Mouse (Mus musculus): ENCODE data around the gene Trmt1. TPM values are rescaled to one million over a fixed set of nuclear protein-coding genes. Genes with fewer than 3 reads are reported as not detected.

Gene Trmt1
- total RNA-seq, 2 experiments from 2014 or later = 109 to 113 TPM

- peak; percentile 97 for TF ChIP-seq CTCF (conservative IDR thresholded peaks at IDR 0.05)
- Histone ChIP-seq H3K27ac (peak overlapping the region; percentile 71), H3K4me3 (no peak overlapping the region)
- DNase-seq (ENCODE audit: low spot score in 2 of 2) = peak; percentile 81 to 90
Measured at GRCm38 (mm10) chr8:84708774-84709475, 22.8 kb downstream of the Trmt1 start.

- no peak overlapping the region for H3K4me3 ChIP-seq
- DNase-seq (ENCODE audit: low spot score in 2 of 2) = no peak
- no peak for TF ChIP-seq CTCF (conservative IDR thresholded peaks at IDR 0.05)
- H3K27ac ChIP-seq = peak overlapping the region; percentile 84
Measured at GRCm38 (mm10) chr8:84709931-84710330, 23.8 kb downstream of the Trmt1 start.

GRCm38 (mm10) chr8:84711312-84711711 lies 25.2 kb downstream of the Trmt1 start:
- H3K27ac ChIP-seq = peak overlapping the region; percentile 84
- TF ChIP-seq CTCF (conservative IDR thresholded peaks at IDR 0.05) = no peak
- H3K4me3 ChIP-seq = no peak overlapping the region
- DNase-seq (ENCODE audit: low spot score in 2 of 2) = no peak

- peak in 1 of 2 experiments; percentile 68 for DNase-seq (ENCODE audit: low spot score in 2 of 2)
- Histone ChIP-seq H3K4me3 (no peak overlapping the region), H3K27ac (peak overlapping the region; percentile 84)
- TF ChIP-seq CTCF (conservative IDR thresholded peaks at IDR 0.05) = 0 out of 2 replicates have a peak, but pooled peaks have one; percentile 10
Measured at GRCm38 (mm10) chr8:84711933-84712758, 26.0 kb downstream of the Trmt1 start.

GRCm38 (mm10) chr8:84712759-84713120 lies 26.6 kb downstream of the Trmt1 start:
- DNase-seq (ENCODE audit: low spot score in 2 of 2) = no peak
- TF ChIP-seq CTCF (conservative IDR thresholded peaks at IDR 0.05) = no peak

GRCm38 (mm10) chr8:84713381-84713780 lies 27.3 kb downstream of the Trmt1 start:
- no peak for TF ChIP-seq CTCF (conservative IDR thresholded peaks at IDR 0.05)
- Histone ChIP-seq H3K27ac (peak overlapping the region; percentile 85), H3K4me3 (no peak overlapping the region)
- DNase-seq (ENCODE audit: low spot score in 2 of 2) = no peak

More at GRCm38 (mm10) chr8:84712759-84713120, 26.6 kb downstream of the Trmt1 start:
- peak overlapping the region; percentile 85 for H3K27ac ChIP-seq
- no peak overlapping the region for H3K4me3 ChIP-seq

- Histone ChIP-seq H3K27ac (peak overlapping the region; percentile 85), H3K4me3 (no peak overlapping the region)
- DNase-seq (ENCODE audit: low spot score in 2 of 2) = no peak
- TF ChIP-seq CTCF (conservative IDR thresholded peaks at IDR 0.05) = no peak
Measured at GRCm38 (mm10) chr8:84714161-84714560, 28.1 kb downstream of the Trmt1 start.

GRCm38 (mm10) chr8:84715893-84716468 lies 29.9 kb downstream of the Trmt1 start:
- TF ChIP-seq CTCF (conservative IDR thresholded peaks at IDR 0.05) = no peak
- Histone ChIP-seq H3K4me3 (no peak overlapping the region), H3K27ac (peak overlapping the region; percentile 85)
- DNase-seq (ENCODE audit: low spot score in 2 of 2) = no peak

- Histone ChIP-seq H3K27ac (peak overlapping the region; percentile 32), H3K4me3 (no peak overlapping the region)
- DNase-seq (ENCODE audit: low spot score in 2 of 2) = no peak
- no peak for TF ChIP-seq CTCF (conservative IDR thresholded peaks at IDR 0.05)
Measured at GRCm38 (mm10) chr8:84716790-84717189, 30.7 kb downstream of the Trmt1 start.

- H3K27ac ChIP-seq = peak overlapping the region; percentile 93
- DNase-seq (ENCODE audit: low spot score in 2 of 2) = no peak
- H3K4me3 ChIP-seq = no peak overlapping the region
- TF ChIP-seq CTCF (conservative IDR thresholded peaks at IDR 0.05) = no peak
Measured at GRCm38 (mm10) chr8:84718476-84718875, 32.4 kb downstream of the Trmt1 start.

- no peak for DNase-seq (ENCODE audit: low spot score in 2 of 2)
- no peak overlapping the region for H3K4me3 ChIP-seq
- no peak for TF ChIP-seq CTCF (conservative IDR thresholded peaks at IDR 0.05)
- peak overlapping the region; percentile 93 for H3K27ac ChIP-seq
Measured at GRCm38 (mm10) chr8:84718959-84719690, 33.0 kb downstream of the Trmt1 start.

GRCm38 (mm10) chr8:84722530-84722849 lies 36.4 kb downstream of the Trmt1 start:
- no peak overlapping the region; the same call in 1 of the 2 replicates for H3K4me3 ChIP-seq
- no peak for TF ChIP-seq CTCF (conservative IDR thresholded peaks at IDR 0.05)
- no peak for DNase-seq (ENCODE audit: low spot score in 2 of 2)
- H3K27ac ChIP-seq = peak overlapping the region; percentile 93
